Mouse (Mus musculus) ES-E14 (cell line): ENCODE data around the gene Cdc37.

Experiments used
- HCFC1 ChIP-seq: IDR thresholded peaks from 2 replicates; pipeline ENCODE4 v1.6.1; 2012; ENCODE audit warnings: low read length, inconsistent platforms, borderline replicate concordance; ENCODE audit not compliant: insufficient read depth
- MAFK ChIP-seq: IDR thresholded peaks from 2 replicates; pipeline ENCODE4 v1.6.1; 2014; ENCODE audit warnings: mild to moderate bottlenecking, low read depth, low read length, inconsistent platforms; ENCODE audit not compliant: insufficient read depth
- ZC3H11A ChIP-seq: IDR thresholded peaks from 2 replicates; pipeline ENCODE4 v1.6.1; 2012; ENCODE audit warnings: low read depth, mild to moderate bottlenecking, inconsistent platforms, low read length, borderline replicate concordance
- ZNF384 ChIP-seq: IDR thresholded peaks from 2 replicates; pipeline ENCODE4 v1.6.1; 2012; ENCODE audit warnings: low read depth, low read length, inconsistent platforms

- TF ChIP-seq HCFC1 (no peak), MAFK (no peak), ZC3H11A (no peak), ZNF384 (no peak)
These were observed 52.0 kb downstream of the Cdc37 start for GRCm38 (mm10) chr9:21097793-21098192.
